Mouse (Mus musculus): Measurements from ENCODE around the gene Bicdl1.
"Not testable (repeated sequence)": the region's sequence is repeated elsewhere in the genome, so short reads cannot be mapped to it uniquely, and the experiment has no call there.

Gene Bicdl1

DNA sequence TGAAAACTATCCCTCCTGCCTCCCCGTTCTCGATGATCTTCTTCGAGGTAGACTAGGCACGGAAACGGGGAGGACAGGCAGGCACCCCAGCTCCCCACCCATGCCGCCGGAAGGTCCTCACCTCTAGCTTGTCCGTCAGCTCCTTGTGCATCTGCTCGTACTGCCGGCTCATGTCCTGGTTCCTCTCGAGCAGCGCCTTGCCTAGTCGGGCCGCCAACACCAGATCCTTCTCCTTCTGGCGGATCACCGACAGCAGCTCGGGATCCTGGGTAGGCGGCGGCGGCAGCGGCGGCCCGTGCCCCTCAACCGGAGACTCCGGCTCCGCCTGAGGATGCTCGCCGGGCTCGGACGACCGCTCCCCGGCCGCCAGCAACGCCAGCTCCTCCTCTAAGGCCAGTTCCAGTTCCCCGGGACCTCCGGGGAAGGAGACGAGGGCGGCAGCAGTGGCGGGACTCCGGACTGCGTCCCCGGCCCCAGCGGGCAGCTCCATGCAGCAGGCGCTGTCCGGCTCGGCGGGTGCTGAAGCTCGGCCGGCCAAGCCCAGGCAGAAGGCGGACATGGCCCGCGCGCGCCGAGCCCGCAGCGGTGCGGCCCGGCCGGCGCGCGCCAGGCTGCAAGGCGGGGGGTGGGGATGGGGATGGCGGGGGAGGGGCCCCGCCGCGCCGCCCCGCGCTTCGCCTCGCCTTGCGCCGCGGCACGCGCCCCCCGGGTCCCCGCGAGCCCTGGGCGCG lies at the start of gene Bicdl1:
Gene Bicdl1, minus strand, starts transcription at position 621 of the 731 bp plus-strand sequence.
- peak; percentile 82 for DNase-seq (ENCODE audit: low read depth, low spot score)

DNA sequence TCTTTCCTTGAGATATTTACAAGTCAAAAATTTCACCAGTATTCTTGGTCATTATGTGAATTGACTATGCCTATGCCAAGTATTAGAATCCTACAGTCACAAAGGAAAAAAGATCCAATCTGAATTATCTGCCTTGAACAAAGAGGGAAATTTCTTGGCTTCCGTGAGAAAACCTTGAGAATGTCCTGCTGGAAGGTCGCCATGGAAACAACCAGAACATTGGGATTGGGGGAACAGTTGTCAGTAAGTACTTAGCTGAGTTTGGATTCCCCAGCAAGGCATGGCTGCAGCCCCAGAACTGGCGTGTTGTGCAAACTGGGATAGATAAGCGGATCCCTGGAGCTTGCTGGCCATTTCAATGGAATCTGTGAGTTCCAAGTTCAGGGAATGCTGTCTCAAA lies 45.5 kb upstream of the Bicdl1 start:
- peak; percentile 30 for DNase-seq (ENCODE audit: low read depth, low spot score)

DNA sequence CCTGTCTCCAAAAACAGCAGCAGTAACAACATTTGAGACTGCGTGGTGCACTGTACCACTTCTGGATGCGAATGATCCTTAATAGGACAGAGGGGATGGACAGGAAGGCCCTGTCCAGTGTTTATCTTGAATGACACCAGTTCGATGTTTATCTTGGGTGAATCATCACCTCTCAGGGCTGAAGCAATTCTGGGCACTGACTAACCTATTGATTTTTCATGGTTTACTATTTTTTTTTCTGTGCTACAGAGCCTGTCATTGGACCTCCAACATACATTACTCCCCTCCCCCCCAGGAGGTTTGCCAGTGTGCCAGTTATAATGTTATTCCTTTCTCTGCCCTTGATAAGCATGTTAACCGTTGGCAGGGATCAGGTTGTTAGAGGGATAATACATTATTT lies 43.9 kb upstream of the Bicdl1 start:
- DNase-seq (ENCODE audit: low read depth, low spot score), result no peak

- DNase-seq (ENCODE audit: low read depth, low spot score), result no peak
These were observed 38.6 kb upstream of the Bicdl1 start for GRCm38 (mm10) chr5:115770048-115770447.

DNA sequence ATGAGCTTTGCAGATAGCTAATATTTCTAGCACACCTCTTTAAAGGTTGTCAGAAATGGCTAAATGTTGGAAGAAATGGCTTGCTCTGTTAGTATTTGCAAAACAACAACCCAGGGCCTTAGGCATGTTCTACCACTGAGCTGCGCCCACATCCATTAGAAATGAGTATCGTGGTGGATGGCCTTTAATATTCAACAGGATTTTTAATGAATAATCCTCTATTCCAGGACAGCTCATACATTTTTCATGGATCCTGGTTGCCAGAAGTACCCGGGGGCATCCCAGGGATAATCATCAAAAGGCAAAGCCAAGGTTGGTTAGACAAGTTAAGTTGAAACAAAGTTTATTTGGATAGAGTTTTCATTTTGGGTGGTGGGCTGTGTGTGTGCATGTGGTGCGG lies 37.7 kb upstream of the Bicdl1 start:
- DNase-seq (ENCODE audit: low read depth, low spot score), result no peak

DNA sequence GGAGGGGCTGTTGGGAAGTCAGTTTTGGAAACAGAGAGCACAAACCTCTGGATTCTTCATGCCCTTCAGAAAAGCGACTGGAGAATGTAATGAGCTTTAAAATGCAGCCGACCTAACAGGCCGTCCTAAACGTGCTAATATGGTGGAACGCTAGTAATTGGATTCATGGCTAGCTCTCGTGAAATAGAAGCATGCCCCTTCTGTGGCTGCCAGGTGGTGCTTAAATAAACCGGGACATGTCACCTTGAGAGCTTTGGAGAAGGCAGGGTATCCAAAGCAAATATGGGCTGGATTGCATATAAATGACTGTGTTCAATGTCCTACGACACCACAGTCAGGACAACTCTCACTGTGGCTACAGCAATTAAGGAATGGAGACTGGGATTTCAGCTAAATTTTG lies 35.4 kb upstream of the Bicdl1 start:
- DNase-seq (ENCODE audit: low read depth, low spot score), result no peak

- no peak for DNase-seq (ENCODE audit: low read depth, low spot score)
These were observed 32.6 kb upstream of the Bicdl1 start for GRCm38 (mm10) chr5:115763981-115764380.

DNA sequence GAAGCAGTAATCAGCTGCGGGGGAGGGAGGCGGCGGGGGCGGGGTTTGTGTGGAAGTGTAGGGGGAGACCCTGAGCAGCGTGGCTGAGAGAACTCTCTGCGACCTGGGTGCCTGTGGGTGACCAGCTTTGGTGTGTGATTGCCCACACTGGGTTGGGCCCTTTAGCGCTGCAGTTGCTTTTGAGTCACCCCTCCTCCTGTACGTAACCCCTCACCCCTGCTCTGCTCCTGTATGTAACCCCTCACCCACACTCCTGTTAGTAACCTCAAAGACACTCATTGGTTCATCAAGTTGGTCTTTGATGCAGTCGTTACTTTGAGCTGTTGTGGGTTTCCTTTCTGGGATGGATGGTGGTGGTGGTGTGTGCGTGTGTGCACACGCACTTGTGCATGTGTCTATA lies 29.5 kb upstream of the Bicdl1 start:
- DNase-seq (ENCODE audit: low read depth, low spot score), result no peak

DNA sequence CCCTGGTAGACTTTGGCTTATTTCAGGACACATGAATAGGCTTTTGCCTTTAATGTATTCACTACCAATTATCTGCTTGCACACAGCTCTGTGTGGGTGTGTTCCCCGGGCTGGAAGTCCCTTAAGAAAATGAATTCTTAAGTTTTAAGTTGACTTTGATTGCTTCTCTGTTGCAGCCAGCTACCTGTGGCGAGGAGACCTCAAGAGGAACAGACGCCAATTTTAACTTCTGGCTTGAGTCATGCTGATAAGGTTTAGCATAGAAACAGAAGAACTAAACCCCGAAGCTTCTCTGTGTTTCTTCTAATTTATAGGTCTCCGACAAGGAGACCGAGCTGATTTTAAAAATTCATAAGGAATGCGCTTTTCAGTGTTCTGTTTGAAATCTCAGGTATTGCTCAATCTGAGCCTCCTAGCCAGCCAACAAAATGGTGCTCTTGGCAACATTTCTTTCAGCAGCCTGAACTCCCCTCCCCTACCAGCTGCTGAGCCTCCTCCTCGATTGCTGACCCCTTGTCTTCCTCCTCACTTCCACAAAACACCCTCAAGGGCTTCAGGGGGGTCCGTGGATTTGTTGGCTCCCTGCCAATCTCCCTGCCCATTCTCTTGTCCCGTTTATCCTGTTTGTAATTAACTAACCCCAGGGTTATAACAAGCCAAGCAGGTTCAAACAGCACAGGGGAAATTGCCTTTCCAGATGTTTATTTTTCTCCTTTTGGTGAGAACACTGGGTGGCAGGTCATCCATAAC lies 27.2 kb upstream of the Bicdl1 start:
- peak; percentile 58 for DNase-seq (ENCODE audit: low read depth, low spot score)

GRCm38 (mm10) chr5:115757516-115757915 lies 26.1 kb upstream of the Bicdl1 start:
- DNase-seq (ENCODE audit: low read depth, low spot score), result no peak

- no peak for DNase-seq (ENCODE audit: low read depth, low spot score)
These were observed 24.1 kb upstream of the Bicdl1 start for GRCm38 (mm10) chr5:115755501-115755900.

DNA sequence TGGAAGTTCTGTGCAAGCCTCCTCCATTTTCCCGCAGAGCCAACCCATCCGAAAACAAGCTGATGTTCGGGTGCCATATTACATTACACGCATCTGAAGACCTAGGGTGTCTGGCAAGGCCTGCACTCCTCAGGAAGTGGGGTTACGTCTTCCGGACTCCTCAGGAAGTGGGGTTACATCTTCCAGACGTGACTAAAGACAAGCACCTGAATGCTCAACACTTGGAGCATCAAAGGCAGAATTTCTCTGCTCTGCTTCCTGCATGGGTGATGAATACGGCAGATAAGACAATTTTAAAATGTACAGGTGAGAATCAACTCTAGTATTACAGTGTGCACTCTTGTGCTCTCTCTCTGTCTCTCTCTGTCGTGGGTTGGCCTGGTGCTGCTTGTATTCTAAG lies 23.4 kb upstream of the Bicdl1 start:
- no peak for DNase-seq (ENCODE audit: low read depth, low spot score)

GRCm38 (mm10) chr5:115752883-115753282 lies 21.5 kb upstream of the Bicdl1 start:
- DNase-seq (ENCODE audit: low read depth, low spot score), result no peak

- not testable (repeated sequence) for DNase-seq (ENCODE audit: low read depth, low spot score)
These were observed 20.5 kb upstream of the Bicdl1 start for GRCm38 (mm10) chr5:115751916-115752315.

- no peak for DNase-seq (ENCODE audit: low read depth, low spot score)
These were observed 16.9 kb upstream of the Bicdl1 start for GRCm38 (mm10) chr5:115748316-115748715.

GRCm38 (mm10) chr5:115745319-115745718 lies 13.9 kb upstream of the Bicdl1 start:
- DNase-seq (ENCODE audit: low read depth, low spot score), result peak; percentile 69

GRCm38 (mm10) chr5:115738032-115738431 lies 6.6 kb upstream of the Bicdl1 start:
- DNase-seq (ENCODE audit: low read depth, low spot score), result no peak

DNA sequence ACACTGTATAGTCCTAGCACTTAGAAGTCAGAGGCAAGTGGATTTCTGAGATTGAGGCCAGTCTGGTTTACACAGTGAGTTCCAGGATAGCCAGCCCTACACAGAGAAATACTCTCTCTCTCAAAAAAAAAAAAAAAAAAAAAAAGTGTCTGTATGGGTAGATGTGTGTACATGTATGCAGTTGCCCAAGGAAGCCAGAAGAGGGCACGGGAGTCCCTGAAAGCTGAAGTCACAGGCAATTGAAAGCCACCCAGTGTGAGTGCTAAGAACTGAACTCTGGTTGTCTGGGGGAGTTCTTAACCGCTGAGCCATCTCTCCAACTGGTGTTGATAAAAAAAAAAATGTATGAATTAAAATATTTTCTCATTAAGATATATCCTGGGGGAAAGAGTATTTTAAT lies 3.1 kb upstream of the Bicdl1 start:
- DNase-seq (ENCODE audit: low read depth, low spot score), result no peak

GRCm38 (mm10) chr5:115732849-115733216 lies 1.4 kb upstream of the Bicdl1 start:
- DNase-seq (ENCODE audit: low read depth, low spot score), result peak; percentile 97

- DNase-seq (ENCODE audit: low read depth, low spot score), result peak; percentile 98
These were observed 891 bp upstream of the Bicdl1 start for GRCm38 (mm10) chr5:115732176-115732848.

DNA sequence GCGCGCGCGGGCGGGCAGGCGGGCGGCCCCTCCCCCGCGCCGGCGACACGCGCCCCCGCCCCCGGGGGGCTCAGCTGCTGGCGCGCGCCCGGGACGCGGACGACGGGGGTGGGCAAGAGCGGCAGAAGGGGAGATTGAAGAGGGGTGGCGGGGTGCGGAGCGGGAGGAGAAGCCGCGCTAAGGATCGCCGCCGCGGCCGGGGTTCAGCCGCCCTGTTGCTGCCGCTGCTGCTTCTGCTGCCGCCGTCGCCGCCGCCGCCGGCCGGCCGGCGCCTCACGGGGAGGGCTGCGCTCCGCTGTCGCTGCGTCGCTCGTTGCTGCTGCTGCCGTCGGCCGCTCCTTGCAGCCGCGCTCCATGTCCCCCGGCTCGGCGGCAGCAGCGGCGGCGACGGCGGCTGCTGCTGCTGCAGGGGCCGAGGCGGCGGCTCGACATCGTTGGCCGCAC lies 333 bp upstream of the Bicdl1 start:
- DNase-seq (ENCODE audit: low read depth, low spot score), result no peak

GRCm38 (mm10) chr5:115730314-115730713 lies 1.1 kb downstream of the Bicdl1 start:
- DNase-seq (ENCODE audit: low read depth, low spot score), result no peak

DNA sequence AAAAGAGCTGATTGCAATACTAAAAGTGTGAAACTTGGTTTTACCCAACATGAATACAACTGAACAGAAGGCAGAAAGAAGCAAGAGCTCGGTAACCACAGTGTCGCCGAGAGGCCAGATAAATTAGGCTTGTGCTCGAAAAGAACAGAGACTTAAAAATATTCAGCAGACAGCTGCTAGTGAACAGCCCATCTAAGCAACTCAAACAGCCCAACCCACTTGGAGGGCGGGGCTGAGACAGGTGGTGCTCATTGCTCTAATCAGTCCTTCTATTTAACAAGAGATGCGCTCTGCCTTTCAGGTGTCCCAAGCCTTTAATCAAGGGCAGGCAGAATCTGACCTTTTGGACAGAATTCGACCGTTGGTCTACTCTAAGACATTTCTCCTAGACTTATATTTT lies 4.8 kb downstream of the Bicdl1 start:
- peak; percentile 40 for DNase-seq (ENCODE audit: low read depth, low spot score)

Measured in brain, adult 2 months (tissue).